In the genomic region with DNA sequence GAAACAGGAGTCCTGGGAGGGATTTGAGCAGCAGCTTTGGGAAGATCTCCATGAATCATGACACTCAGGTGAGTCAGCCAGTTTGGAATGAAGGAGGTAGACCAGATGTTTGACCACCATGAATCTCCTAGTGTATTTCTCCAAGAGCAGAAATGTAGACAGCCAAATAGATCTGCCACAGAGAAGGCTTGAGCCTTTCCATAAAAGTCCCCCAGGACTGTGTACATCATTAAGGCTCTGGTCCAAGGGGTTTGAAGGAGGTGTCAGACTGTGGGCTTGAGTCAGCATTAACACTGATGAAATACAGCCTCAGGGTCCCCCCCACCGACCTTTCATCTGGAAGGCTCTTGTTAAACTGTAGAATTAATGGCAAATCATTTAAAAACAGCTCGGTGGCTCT, we compare ENCODE assay signal across 27 mouse cellular contexts. TPM values are rescaled to one million over a fixed set of nuclear protein-coding genes. Genes with fewer than 3 reads are reported as not detected.
DNase-seq lines count a peak whose midpoint lies in the region; ATAC-seq and TF ChIP-seq lines count a peak whose summit lies in the region.
"Had no signal": no experiment of that assay in that cellular context is flagged by ENCODE, and none has a peak within 500 bp of the region (broad histone marks: within the 10 kb centered on the region; RNA-seq: fewer than 3 reads in every experiment).

No protein-coding gene starts in this region.

- TF ChIP-seq EP300 in stomach, postnatal 0 days (optimal IDR thresholded peaks at IDR 0.05) = no peak

- H3K27me3 ChIP-seq in stomach, postnatal 0 days (ENCODE audit: control insufficient read depth, insufficient read depth, low read length) = no peaks in the 10 kb centered on the region
- H3K27me3 ChIP-seq: CH12.LX; embryonic facial prominence, embryonic 13.5 days; forebrain, embryonic 15.5 days; heart, embryonic 12.5 days; hindbrain, embryonic 13.5 days; limb, embryonic 15.5 days; neural tube, embryonic 15.5 days had no signal

- H3K9me3 ChIP-seq in stomach, postnatal 0 days (ENCODE audit: control insufficient read depth, low read length) = no peaks in the 10 kb centered on the region
- H3K9me3 ChIP-seq: forebrain, embryonic 15.5 days; heart, embryonic 12.5 days; limb, embryonic 15.5 days; neural tube, embryonic 15.5 days had no signal

- no peak overlapping the region for H3K4me3 ChIP-seq in gastrocnemius, adult 2 months
- H3K4me3 ChIP-seq in stomach, postnatal 0 days (ENCODE audit: low read depth, low read length) = no peak overlapping the region
- H3K4me3 ChIP-seq: embryonic facial prominence, embryonic 13.5 days; forebrain, embryonic 15.5 days; heart, embryonic 12.5 days; hindbrain, embryonic 13.5 days; layer of hippocampus, adult 2 months; limb, embryonic 15.5 days; neural tube, embryonic 15.5 days had no signal

- H3K27ac ChIP-seq in gastrocnemius, adult 2 months = peak overlapping the region; percentile 87; the same call in 1 of the 2 replicates
- 0 out of 2 replicates have a peak overlapping the region, but pooled peaks have one; percentile 40 for H3K27ac ChIP-seq in stomach, postnatal 0 days (replicated peaks)
- H3K27ac ChIP-seq: embryonic facial prominence, embryonic 13.5 days; forebrain, embryonic 15.5 days; hindbrain, embryonic 13.5 days; layer of hippocampus, adult 2 months; limb, embryonic 15.5 days; neural tube, embryonic 15.5 days had no signal

- H3K4me1 ChIP-seq in stomach, postnatal 0 days (replicated peaks; ENCODE audit: control insufficient read depth, insufficient read depth) = no peaks in the 10 kb centered on the region
- H3K4me1 ChIP-seq: embryonic facial prominence, embryonic 13.5 days; forebrain, embryonic 15.5 days; heart, embryonic 12.5 days; hindbrain, embryonic 13.5 days; limb, embryonic 15.5 days had no signal

- peak; percentile 56; the same call in 1 of the 2 replicates for ATAC-seq in stomach, postnatal 0 days (ENCODE audit: low FRiP score, low TSS enrichment)
- ATAC-seq: forebrain, embryonic 15.5 days; inflammation-experienced regulatory T-cells, adult 6 months; midbrain, embryonic 16.5 days had no signal

- no peaks in the 10 kb centered on the region for H3K36me3 ChIP-seq in stomach, postnatal 0 days (ENCODE audit: control insufficient read depth, insufficient read depth, low read length)
- H3K36me3 ChIP-seq: embryonic facial prominence, embryonic 13.5 days; forebrain, embryonic 15.5 days; heart, embryonic 12.5 days; hindbrain, embryonic 13.5 days; limb, embryonic 15.5 days; neural tube, embryonic 15.5 days had no signal

- no peak for TF ChIP-seq CTCF in gastrocnemius, adult 2 months (IDR thresholded peaks at IDR 0.05)
- no peak for TF ChIP-seq CTCF in stomach, postnatal 0 days (IDR thresholded peaks at IDR 0.05; ENCODE audit: low read depth)

- 38% methylated on average over 2 of the region's 2 CpGs for WGBS in stomach, postnatal 0 days

- intact Hi-C loops in gastrocnemius, adult 2 months (cut with DNase I) = no loop called here
- intact Hi-C loops in gastrocnemius, postnatal 14 days (cut with DNase I; ENCODE audit: low total_unique reads) = no loop called here

- H3K9ac ChIP-seq in stomach, postnatal 0 days (ENCODE audit: low read length) = no peak overlapping the region
- H3K9ac ChIP-seq: embryonic facial prominence, embryonic 13.5 days; forebrain, embryonic 15.5 days; heart, embryonic 12.5 days; hindbrain, embryonic 13.5 days; limb, embryonic 15.5 days; neural tube, embryonic 15.5 days had no signal

- no peak for DNase-seq in gastrocnemius, adult 2 months
- no peak for DNase-seq in gastrocnemius, postnatal 14 days
- peak; percentile 53 to 69 for DNase-seq in kidney, postnatal 4 days
- no peak for DNase-seq in kidney, adult 8-10 months
- peak; percentile 2 for DNase-seq in adipocyte (ENCODE audit: low spot score)
- no peak for DNase-seq in stomach, postnatal 0 days (ENCODE audit: low spot score)
- DNase-seq in embryo, embryonic 11 days = no peak
- DNase-seq in left cerebral cortex, adult 9 months (ENCODE audit: low spot score in 2 of 2) = no peak
- DNase-seq: adrenal gland, adult 8-10 months; cerebellum, adult 9-11 months; right cerebral cortex, postnatal 14 days; spleen, adult 18-20 months had no signal

- H3K4me2 ChIP-seq in stomach, postnatal 0 days (replicated peaks; ENCODE audit: low read depth) = no peak overlapping the region
- H3K4me2 ChIP-seq: embryonic facial prominence, embryonic 13.5 days; forebrain, embryonic 15.5 days; heart, embryonic 12.5 days; hindbrain, embryonic 13.5 days; limb, embryonic 15.5 days; neural tube, embryonic 15.5 days had no signal

RNA-seq across cellular contexts. Expression of a gene that starts 29.3 kb away (rescaled TPM):
- total RNA-seq in gastrocnemius, adult 2 months (2021) = not detected
- not detected for total RNA-seq in gastrocnemius, postnatal 14 days (2021)
- polyA plus RNA-seq in stomach, postnatal 0 days (2015; fragmentation: Nextera tagmentation; extraction: Ambion mirVana) = not detected in 2 replicates
- total RNA-seq: adrenal gland, adult 8-10 months; CH12.LX; gastrocnemius, adult 18-20 months; granulocyte monocyte progenitor cell, adult 5-6 weeks; heart, postnatal 25 days; MEL had no signal
- polyA plus RNA-seq: inflammation-experienced regulatory T-cells, adult 6 months; limb, embryonic 15.5 days; liver, embryonic 16.5 days had no signal

RNA-seq across cellular contexts. Expression of a gene that starts 39.5 kb away (rescaled TPM):
- 10 to 100 TPM; 20.8 to 28.6 TPM for total RNA-seq in gastrocnemius, adult 2 months (2021)
- 10 to 100 TPM in 1 of 2 experiments, 1 to 10 TPM in 1; 2.3 to 14.0 TPM for total RNA-seq in gastrocnemius, postnatal 14 days (2021)
- 1.5 and 2.0 TPM in 2 replicates for polyA plus RNA-seq in stomach, postnatal 0 days (2015; fragmentation: Nextera tagmentation; extraction: Ambion mirVana)
- total RNA-seq: CH12.LX; granulocyte monocyte progenitor cell, adult 5-6 weeks; MEL had no signal
- polyA plus RNA-seq: inflammation-experienced regulatory T-cells, adult 6 months; liver, embryonic 16.5 days had no signal

Comparison
In these comparisons a context has a peak if more than half of its experiments do, and no peak if none do; other contexts are left out.
1. DNase-seq: peak in kidney, postnatal 4 days (2 of 2) and adipocyte (single experiment); none in gastrocnemius, adult 2 months (single experiment), gastrocnemius, postnatal 14 days (single experiment), kidney, adult 8-10 months (0 of 2), stomach, postnatal 0 days (single experiment), embryo, embryonic 11 days (single experiment) and left cerebral cortex, adult 9 months (0 of 2).